Mouse (Mus musculus): ENCODE measurements around the gene Aspn.
"Not testable (repeated sequence)": the region's sequence is repeated elsewhere in the genome, so short reads cannot be mapped to it uniquely, and the experiment has no call there.

Gene Aspn

DNA sequence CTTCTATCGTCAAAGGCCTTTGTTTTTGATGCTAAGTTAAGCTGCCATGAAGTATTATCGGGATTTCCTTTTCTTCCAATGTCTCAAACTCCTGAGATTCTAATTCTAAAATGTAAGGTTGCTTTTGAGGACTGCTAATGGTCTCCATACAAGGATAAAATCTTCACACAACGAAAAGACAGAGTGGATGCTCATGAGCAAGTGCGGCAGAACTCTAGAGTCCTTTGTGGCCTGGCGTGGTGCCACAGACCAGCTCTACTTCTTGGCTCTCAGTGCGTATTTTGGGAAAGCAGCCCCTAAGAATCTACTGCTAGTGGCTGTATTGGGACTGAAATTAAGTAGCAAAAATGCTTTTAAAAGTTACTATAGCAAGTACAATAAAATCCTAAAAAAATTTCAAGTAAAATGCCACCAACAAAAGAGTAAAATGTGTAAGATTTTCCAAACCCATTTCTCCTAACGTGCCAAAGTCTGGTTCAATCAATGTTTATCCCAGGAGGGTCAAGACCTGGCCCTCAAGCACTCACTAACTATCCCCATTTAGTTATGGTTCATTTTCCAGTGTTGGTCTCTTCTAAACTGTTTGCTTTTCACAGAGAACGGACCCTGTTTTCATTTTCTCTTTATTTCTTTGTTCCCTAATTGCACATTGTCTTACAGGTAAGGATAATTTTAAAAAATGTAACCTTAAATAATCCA lies 40.2 kb downstream of the Aspn start:
- no peak for DNase-seq (ENCODE audit: low spot score in 2 of 2)

DNA sequence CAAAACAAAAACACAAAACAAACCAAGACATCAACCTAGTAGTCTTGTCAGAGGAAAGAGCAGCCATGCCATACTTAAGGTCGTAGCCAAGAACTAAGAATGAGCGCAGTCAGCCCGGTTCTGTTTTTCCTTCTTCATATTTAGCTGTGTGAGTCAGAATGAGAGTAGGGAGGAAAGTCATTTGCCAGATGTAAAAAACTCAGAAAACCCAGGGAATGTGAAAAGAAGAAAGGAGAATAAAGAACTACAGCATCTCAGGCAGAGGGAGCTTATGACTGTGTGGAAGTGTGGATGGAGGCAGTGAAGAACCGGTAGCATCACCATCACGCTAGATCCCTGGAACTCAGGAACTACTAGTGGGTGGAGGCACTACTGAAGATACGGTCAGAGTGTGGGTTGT lies 41.8 kb downstream of the Aspn start:
- no peak for DNase-seq (ENCODE audit: low spot score in 2 of 2)

DNA sequence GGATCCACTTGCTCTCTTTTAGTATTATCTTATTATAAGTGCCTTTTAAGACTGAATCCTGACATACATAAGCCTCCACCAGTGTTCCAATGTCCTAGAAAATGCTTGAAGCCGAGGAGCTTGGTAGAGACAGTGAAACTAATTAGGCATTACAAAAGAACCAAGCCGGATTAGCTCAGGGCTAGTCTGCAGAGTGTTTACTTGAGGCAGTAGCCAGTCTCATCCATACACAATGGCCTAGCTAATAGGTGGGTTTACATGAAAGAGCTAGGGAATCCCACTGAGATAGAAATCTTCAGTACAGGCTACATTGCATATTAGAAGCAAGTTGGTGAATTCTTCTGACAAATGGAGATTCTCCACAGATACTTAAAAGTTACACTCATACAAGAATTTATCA lies 58.3 kb downstream of the Aspn start:
- not testable (repeated sequence) for DNase-seq (ENCODE audit: low spot score in 2 of 2)

DNA sequence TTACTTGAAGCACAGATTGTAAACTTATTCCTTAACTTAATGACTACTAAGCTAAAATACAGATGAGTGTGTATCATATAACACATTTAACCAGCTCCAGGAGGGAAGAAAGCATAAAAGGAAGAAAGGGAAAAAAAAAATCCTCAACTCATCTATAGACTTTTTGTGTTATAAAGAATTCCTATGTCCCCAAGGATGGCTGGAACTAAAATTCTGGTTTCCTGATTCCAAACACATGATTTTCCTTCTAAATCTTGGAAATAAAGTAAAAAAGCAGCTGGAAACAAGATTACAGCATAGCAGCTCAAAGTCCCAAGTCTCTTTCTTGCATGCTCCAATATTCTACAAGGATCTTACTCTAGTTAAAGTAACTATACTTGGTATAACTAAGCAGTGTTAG lies 59.4 kb downstream of the Aspn start:
- no peak for DNase-seq (ENCODE audit: low spot score in 2 of 2)

DNA sequence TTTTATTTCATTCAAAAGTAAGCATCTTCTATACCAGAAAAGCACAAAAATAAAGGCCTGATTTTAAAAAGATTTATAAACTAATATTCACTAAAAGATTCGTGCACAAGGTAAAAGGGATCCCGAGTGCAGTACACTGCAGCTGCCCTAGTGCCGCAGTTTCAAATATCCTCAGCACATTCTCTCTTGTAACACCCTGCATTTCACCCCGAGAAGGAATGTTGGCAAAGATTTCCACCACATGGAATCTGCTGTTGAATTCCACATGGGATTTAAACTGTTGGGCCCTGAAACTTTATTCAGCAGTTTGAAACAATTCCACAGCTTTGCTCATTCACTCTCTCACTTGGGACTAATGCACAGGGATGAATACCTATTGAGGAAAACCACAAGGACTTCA lies 63.5 kb downstream of the Aspn start, which contains the start of gene Ogn:
Gene Ogn (plus strand): TSS at position 333 of the 400 bp plus-strand sequence.
- DNase-seq (ENCODE audit: low spot score in 2 of 2) = no peak

DNA sequence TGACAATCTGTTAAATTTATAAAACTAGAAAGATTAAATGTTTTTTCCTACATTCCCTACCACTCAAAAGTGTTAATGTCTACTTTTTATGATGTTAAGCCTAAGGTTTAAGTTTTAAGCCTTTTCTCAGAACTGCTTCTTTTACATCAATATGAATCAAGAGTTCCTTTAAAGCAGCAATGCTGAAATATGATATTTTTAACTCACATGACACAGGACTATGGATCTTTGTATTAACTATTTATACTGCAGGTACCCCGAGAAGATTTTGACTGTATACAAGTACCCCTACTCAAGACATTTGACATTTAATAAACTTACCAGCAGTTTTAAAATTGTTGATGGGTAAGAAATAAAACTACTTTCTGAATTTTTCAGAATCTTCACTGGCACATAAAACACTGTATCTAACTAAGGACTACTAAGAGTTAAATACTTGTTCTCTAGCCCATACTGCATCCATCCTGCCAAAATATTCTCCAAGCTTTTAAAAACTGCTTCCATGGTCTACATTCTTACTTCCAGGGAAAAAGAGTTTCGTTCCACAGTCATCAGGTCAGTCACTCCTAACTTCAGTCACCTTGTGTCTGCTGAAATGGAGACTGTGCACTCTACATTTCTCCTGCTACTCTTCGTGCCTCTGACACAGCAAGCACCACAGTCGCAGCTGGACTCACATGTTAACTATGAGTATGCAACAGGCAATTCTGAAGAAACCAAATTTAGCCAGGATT lies 64.5 kb downstream of the Aspn start:
- DNase-seq (ENCODE audit: low spot score in 2 of 2) = no peak

DNA sequence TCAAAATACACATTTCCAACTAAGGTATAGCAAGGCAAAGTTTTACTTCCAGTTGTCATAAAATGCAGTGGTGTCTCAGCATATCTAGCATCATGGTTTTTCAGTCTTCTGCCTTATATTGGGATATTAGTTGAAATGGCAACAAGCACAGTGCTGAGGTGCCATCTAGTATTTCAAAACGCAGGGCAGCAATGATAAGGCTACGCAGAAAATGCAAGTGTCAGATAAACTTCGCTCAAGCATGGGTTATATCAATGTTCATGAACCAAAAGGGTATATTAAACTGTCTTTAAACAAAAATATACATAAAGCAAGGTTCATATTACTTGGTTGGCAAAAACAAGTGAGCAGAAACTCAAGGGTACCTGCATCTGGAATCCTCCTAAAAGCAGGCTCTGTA lies 72.8 kb downstream of the Aspn start:
- no peak for DNase-seq (ENCODE audit: low spot score in 2 of 2)

All from urinary bladder, postnatal 4 days (tissue).